Mouse (Mus musculus) E14TG2a.4 (cell line): Measurements from ENCODE around the gene Il6ra.

Experiments used
- H3K27me3 ChIP-seq: 2 replicates; pipeline ENCODE4 v1.6.1; 2014; ENCODE audit warnings: low read length, control low read depth; ENCODE audit not compliant: insufficient read depth
- H3K36me3 ChIP-seq: 2 replicates; pipeline ENCODE4 v1.6.1; 2014; ENCODE audit warnings: low read length, control low read depth; ENCODE audit not compliant: insufficient read depth
- H3K4me1 ChIP-seq: replicated peaks from 2 replicates; pipeline ENCODE4 v1.6.1; 2014; ENCODE audit warnings: low read depth, low read length, control low read depth
- H3K4me3 ChIP-seq: replicated peaks from 2 replicates; pipeline ENCODE4 v1.5.1; 2014; ENCODE audit warnings: mild to moderate bottlenecking, low read length
- H3K9me3 ChIP-seq: 2 replicates; pipeline ENCODE4 v1.6.1; 2014; ENCODE audit warnings: low read length, control low read depth
- CTCF ChIP-seq: conservative IDR thresholded peaks from 2 replicates; pipeline ENCODE4 v1.5.1; 2014; ENCODE audit warnings: low read length
- NANOG ChIP-seq: IDR thresholded peaks from 2 replicates; pipeline ENCODE4 v1.6.1; 2014; ENCODE audit warnings: borderline replicate concordance, low read length, mixed read lengths
- POU5F1 ChIP-seq: IDR thresholded peaks from 2 replicates; pipeline ENCODE4 v1.6.1; 2014; ENCODE audit warnings: low read length, borderline replicate concordance

Gene Il6ra

DNA sequence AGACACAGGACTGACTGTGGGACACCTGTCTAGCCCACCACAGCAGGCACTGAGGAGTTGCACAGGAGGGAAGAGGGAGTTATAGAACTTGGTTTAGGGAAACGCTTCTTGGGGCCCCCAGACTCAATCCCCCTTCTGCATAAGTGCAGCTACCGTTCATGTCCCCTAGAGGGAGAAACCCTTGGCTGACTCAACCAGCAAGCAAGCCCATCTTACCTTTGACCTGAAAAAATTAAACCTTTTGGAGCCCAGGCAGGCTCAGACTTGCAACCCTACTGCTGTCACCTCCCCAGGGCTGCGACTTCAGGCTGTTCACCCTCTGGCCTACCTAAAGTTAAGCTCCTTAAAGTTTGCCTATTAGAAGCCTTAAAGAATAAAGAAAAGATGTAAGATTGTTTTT lies 4.4 kb upstream of the Il6ra start:
- peaks cover 35% of the 10 kb centered on the region for H3K27me3 ChIP-seq
- H3K4me3 ChIP-seq = no peak overlapping the region
- TF ChIP-seq POU5F1 (no peak), CTCF (no peak), NANOG (no peak)
- no peaks in the 10 kb centered on the region for H3K36me3 ChIP-seq
- H3K4me1 ChIP-seq = peaks cover 13% of the 10 kb centered on the region
- no peaks in the 10 kb centered on the region for H3K9me3 ChIP-seq

DNA sequence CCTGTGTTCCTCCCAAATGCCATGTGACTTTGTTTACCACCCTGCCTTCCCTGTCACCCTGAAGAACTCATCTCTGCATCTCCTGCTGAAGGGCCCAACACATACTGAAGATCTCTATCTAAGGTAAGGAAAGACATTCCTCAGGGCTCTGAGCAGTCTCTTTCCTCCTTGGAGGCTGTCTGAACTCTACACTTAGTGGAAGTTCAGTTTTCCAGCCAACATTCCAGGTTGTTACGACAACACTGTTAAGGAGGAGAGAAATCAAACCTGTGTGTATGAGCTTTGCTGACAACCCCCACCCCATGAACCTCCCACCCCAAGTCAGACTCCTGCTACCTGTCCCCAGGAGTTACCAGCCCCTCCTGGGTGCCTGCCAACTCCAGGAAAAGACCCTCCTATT lies 3.6 kb upstream of the Il6ra start:
- Histone ChIP-seq H3K9me3 (no peaks in the 10 kb centered on the region), H3K4me3 (no peak overlapping the region), H3K4me1 (peaks cover 17% of the 10 kb centered on the region), H3K36me3 (no peaks in the 10 kb centered on the region), H3K27me3 (peaks cover 41% of the 10 kb centered on the region)
- TF ChIP-seq CTCF = no peak
- TF ChIP-seq NANOG = no peak
- no peak for TF ChIP-seq POU5F1

DNA sequence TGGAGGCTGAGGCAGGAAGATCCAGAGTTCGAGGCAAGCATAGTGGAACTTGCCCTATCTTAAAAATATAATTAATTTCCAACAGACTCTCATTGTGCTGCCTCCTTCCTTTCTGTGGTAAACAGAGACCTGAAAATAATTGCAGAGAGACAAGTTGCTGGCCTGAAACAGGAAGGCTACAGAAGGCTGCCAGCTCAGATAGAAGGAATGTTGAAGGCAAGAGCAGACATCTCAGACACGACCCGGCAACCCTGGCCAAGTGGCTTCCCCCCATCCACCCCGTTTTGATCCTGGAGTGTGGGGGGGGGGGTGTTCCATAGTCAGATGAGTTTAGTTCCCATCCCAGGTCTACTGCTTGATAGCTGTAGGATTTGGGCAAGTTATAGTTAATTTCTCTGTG lies 1.7 kb upstream of the Il6ra start:
- peaks cover 59% of the 10 kb centered on the region for H3K27me3 ChIP-seq
- H3K4me1 ChIP-seq = peaks cover 17% of the 10 kb centered on the region
- no peak overlapping the region for H3K4me3 ChIP-seq
- TF ChIP-seq CTCF = no peak
- TF ChIP-seq POU5F1 = no peak
- no peak for TF ChIP-seq NANOG
- no peaks in the 10 kb centered on the region for H3K9me3 ChIP-seq
- no peaks in the 10 kb centered on the region for H3K36me3 ChIP-seq

DNA sequence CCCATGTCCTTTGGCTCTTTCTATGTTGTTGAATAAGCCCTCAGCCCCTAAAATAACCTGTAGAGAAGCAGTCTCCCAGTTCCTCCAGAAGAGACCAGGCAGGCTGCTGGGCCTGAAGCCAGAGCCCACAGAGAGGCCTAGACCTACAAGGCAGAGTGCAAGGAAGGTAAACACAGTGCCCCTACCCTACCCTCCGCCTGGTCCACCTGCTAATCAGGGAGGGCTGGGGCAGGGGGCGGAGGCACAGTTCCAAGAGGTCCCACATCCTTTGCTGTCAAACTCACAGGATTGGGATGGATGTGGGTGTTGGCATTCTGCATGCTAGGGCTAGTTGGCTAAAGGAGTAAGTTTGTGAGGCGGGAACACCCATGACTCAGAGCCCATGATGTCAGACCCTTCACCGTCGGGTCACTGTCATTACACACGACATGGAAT lies 871 bp downstream of the Il6ra start:
- no peaks in the 10 kb centered on the region for H3K9me3 ChIP-seq
- H3K4me1 ChIP-seq = peaks cover 17% of the 10 kb centered on the region
- H3K36me3 ChIP-seq = no peaks in the 10 kb centered on the region
- peak overlapping the region; percentile 79; the same call in 1 of the 2 replicates for H3K4me3 ChIP-seq
- TF ChIP-seq CTCF (no peak), NANOG (no peak), POU5F1 (no peak)
- peaks cover 61% of the 10 kb centered on the region for H3K27me3 ChIP-seq

- H3K4me1 ChIP-seq = peaks cover 17% of the 10 kb centered on the region
- H3K27me3 ChIP-seq = peaks cover 61% of the 10 kb centered on the region
- TF ChIP-seq CTCF (no peak), POU5F1 (no peak), NANOG (no peak)
- no peak overlapping the region for H3K4me3 ChIP-seq
- H3K9me3 ChIP-seq = no peaks in the 10 kb centered on the region
- no peaks in the 10 kb centered on the region for H3K36me3 ChIP-seq
Measured at GRCm38 (mm10) chr3:89911207-89911606, 1.8 kb downstream of the Il6ra start.

- Histone ChIP-seq H3K36me3 (no peaks in the 10 kb centered on the region), H3K4me3 (no peak overlapping the region), H3K4me1 (peaks cover 17% of the 10 kb centered on the region), H3K27me3 (peaks cover 51% of the 10 kb centered on the region), H3K9me3 (no peaks in the 10 kb centered on the region)
- no peak for TF ChIP-seq POU5F1
Measured at GRCm38 (mm10) chr3:89909703-89910542, 3.1 kb downstream of the Il6ra start.

GRCm38 (mm10) chr3:89908836-89909235 lies 4.2 kb downstream of the Il6ra start:
- no peaks in the 10 kb centered on the region for H3K9me3 ChIP-seq
- H3K4me1 ChIP-seq = peaks cover 16% of the 10 kb centered on the region
- no peaks in the 10 kb centered on the region for H3K36me3 ChIP-seq
- no peak for TF ChIP-seq POU5F1
- peaks cover 40% of the 10 kb centered on the region for H3K27me3 ChIP-seq
- no peak overlapping the region for H3K4me3 ChIP-seq

DNA sequence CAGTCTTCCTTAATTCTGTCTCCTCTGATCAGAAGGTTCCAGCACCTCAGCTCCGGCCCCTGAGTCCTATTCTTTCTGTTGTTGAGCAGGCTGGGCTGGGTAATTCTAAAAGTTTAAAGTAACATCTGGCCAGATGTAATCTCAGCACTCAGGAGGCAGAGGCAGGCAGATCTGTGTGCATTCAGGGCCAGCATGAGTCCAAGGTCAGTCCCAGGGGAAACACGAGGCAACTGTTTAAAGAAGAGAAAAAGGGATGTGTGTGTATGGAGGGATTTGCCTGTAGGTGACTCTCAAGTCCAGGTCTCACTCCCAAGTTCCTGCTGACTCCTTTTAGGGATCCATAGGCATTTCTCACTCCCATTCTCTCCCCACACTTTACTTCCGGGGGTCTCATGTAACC lies 5.2 kb downstream of the Il6ra start:
- Histone ChIP-seq H3K36me3 (no peaks in the 10 kb centered on the region), H3K9me3 (no peaks in the 10 kb centered on the region), H3K4me3 (no peak overlapping the region)

DNA sequence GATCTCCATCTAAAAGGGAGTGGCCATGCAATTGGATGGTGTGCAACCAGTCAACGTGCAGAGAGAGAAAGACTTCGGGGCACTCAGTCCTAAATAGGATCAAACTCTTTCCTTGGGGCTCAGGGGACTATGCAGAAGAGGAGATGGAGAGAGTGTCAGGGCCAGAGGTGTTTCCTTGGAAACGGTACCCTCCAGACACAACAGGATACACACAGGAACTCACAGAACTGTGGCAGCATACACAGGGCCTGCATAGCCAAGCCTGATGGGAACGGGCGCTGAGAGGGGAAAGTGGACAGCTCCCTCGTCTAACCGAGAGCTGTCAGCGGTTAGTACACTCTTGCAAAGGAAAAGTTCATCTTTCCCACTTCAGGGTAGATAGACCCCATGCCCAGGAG lies 13.5 kb downstream of the Il6ra start:
- TF ChIP-seq CTCF (no peak), NANOG (no peak), POU5F1 (no peak)
- H3K9me3 ChIP-seq = no peaks in the 10 kb centered on the region
- H3K27me3 ChIP-seq = peaks cover 8% of the 10 kb centered on the region; the same call in 1 of the 2 replicates
- no peak overlapping the region for H3K4me3 ChIP-seq
- H3K4me1 ChIP-seq = peaks cover 36% of the 10 kb centered on the region
- H3K36me3 ChIP-seq = no peaks in the 10 kb centered on the region

More for the DNA sequence above, 5.2 kb downstream of the Il6ra start:
- Histone ChIP-seq H3K27me3 (peaks cover 30% of the 10 kb centered on the region), H3K4me1 (peaks cover 8% of the 10 kb centered on the region)
- TF ChIP-seq CTCF (no peak), POU5F1 (no peak), NANOG (no peak)
